Mouse (Mus musculus) embryonic facial prominence, embryonic 11.5 days (tissue): Measurements from ENCODE around the gene Rnase12. TPM values are rescaled to one million over a fixed set of nuclear protein-coding genes. Genes with fewer than 3 reads are reported as not detected.

Source experiments
- ATAC-seq: fragments of 200-750 bp; cut with Nextera tagmentation; replicated peaks from 2 replicates; pipeline ENCODE4 v1.8.0; 2017; ENCODE audit warnings: low read depth; ENCODE audit not compliant: insufficient number of reproducible peaks, low FRiP score, low TSS enrichment
- DNase-seq: peaks from one replicate; pipeline ENCODE4 v3.0.0-alpha.2; 2015; ENCODE audit warnings: low spot score
- H3K27ac ChIP-seq: fragments of 300-500 bp; sonication (generic); replicated peaks from 2 replicates; pipeline ENCODE4 v1.5.1; 2014; ENCODE audit warnings: mild to moderate bottlenecking, low read depth, low read length, control low read depth
- H3K27me3 ChIP-seq: fragments of 300-500 bp; sonication (generic); 2 replicates; pipeline ENCODE4 v1.6.1; 2014; ENCODE audit warnings: mild to moderate bottlenecking, low read length, moderate library complexity, mixed read lengths; ENCODE audit not compliant: control insufficient read depth, insufficient read depth
- H3K36me3 ChIP-seq: fragments of 300-500 bp; sonication (generic); replicated peaks from 2 replicates; pipeline ENCODE4 v1.6.1; 2014; ENCODE audit warnings: low read depth, mild to moderate bottlenecking, low read length, moderate library complexity, mixed read lengths; ENCODE audit not compliant: control insufficient read depth, insufficient read depth
- H3K4me1 ChIP-seq: fragments of 300-500 bp; sonication (generic); 2 replicates; pipeline ENCODE4 v1.6.1; 2014; ENCODE audit warnings: low read length, mixed read lengths; ENCODE audit not compliant: control insufficient read depth, insufficient read depth
- H3K4me2 ChIP-seq: fragments of 300-500 bp; sonication (generic); 2 replicates; pipeline ENCODE4 v1.6.1; 2014; ENCODE audit warnings: low read depth, mild to moderate bottlenecking, control low read depth, low read length, moderate library complexity
- H3K4me3 ChIP-seq: fragments of 300-500 bp; sonication (generic); 2 replicates; pipeline ENCODE4 v1.5.1; 2014; ENCODE audit warnings: low read depth, low read length, control low read depth
- H3K9ac ChIP-seq: fragments of 300-500 bp; sonication (generic); replicated peaks from 2 replicates; pipeline ENCODE4 v1.6.1; 2014; ENCODE audit warnings: mild to moderate bottlenecking, control low read depth, low read length
- H3K9me3 ChIP-seq: fragments of 300-500 bp; sonication (generic); replicated peaks from 2 replicates; pipeline ENCODE4 v1.6.1; 2016; ENCODE audit warnings: mild to moderate bottlenecking, low read length, inconsistent platforms, mixed read lengths; ENCODE audit not compliant: control insufficient read depth
- WGBS: fragments of 180-500 bp; shearing (Covaris S2); extraction: QIAGEN DNeasy Blood & Tissue Kit; methylation state at CpG from one replicate; pipeline ENCODE4 v1.1.7; 2014; 5-methylcytosine and 5-hydroxymethylcytosine counted together
- polyA plus RNA-seq: library from polyadenylated mRNA; unstranded; fragments of >200 nt; fragmentation: Nextera tagmentation; extraction: Ambion mirVana; gene quantifications from 2 replicates; pipeline ENCODE4 v1.2.1, GENCODE M21; 2014

The Rnase12 gene
- polyA plus RNA-seq, 1 experiment from 2014 or later = not detected

DNA sequence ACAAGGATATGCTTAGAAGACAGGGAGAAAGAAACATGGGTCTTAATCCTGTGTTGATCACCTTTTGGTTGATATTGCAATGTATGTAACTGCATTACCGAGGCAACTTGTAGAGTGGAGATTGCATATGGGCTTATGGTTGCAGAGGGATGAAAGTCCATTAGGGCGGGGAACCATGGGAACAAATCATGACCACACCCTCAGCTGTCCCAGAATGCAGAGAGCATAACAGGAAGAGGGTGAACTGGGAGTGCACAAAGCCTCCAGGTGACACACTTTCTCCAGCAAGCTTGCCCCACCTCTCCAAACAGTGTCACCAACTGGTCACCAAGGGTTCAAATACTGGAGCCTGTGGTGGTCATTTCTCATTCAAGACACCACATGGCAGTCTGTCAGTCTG, 23.6 kb upstream of the Rnase12 start:
- ATAC-seq = no peak
- H3K4me2 ChIP-seq = no peak overlapping the region
- 89% methylated on average over 2 of the region's 2 CpGs for WGBS

DNA sequence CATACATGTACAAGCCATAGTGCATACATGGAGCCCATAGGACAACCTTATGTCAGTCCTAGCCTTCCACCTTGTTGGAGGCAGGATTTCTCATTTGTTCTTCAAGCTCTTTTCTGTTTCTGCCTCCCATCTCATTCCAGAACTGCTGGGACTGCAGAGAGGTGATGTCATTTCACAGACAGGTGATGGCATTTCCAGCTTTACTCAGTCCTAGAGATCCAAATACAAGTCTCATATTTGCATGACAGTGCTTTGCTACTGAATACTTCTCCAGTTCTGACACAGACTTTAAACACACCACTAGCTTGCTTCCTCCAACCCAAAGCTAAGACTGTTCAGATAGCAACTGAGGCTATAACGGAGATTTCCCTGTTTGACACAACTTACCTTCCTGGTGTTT, 21.7 kb upstream of the Rnase12 start:
- ATAC-seq = no peak
- Histone ChIP-seq H3K36me3 (no peaks in the 10 kb centered on the region), H3K9me3 (no peaks in the 10 kb centered on the region), H3K9ac (no peak overlapping the region), H3K27ac (no peak overlapping the region), H3K4me2 (no peak overlapping the region), H3K27me3 (no peaks in the 10 kb centered on the region; the same call in 1 of the 2 replicates), H3K4me3 (no peak overlapping the region), H3K4me1 (peaks cover 2% of the 10 kb centered on the region; the same call in 1 of the 2 replicates)
- DNase-seq = no peak
- WGBS = 76% methylated on average over 1 of the region's 1 CpGs

More for the DNA sequence above, 23.6 kb upstream of the Rnase12 start:
- Histone ChIP-seq H3K9me3 (no peaks in the 10 kb centered on the region), H3K4me1 (peaks cover 2% of the 10 kb centered on the region; the same call in 1 of the 2 replicates), H3K4me3 (no peak overlapping the region), H3K27me3 (no peaks in the 10 kb centered on the region), H3K9ac (no peak overlapping the region), H3K36me3 (no peaks in the 10 kb centered on the region), H3K27ac (no peak overlapping the region)
- no peak for DNase-seq

DNA sequence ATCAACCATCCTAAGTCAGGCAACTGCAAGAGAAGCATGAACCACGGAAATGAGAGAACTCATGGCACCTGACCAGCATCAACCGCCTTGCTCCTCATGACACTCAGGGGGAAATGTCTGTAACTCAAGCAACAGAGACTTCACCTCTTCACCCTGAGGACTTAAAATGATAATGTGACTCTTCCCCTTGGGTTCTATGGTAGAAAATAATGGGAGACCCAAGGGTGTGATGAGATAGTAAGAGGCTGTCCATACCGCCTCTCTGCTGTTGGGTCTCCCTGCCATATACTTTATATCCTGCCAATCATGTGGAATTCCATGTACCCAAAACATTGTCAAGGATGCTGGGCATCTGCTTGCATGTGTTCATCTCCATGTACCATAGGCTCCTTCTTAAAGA, 16.9 kb upstream of the Rnase12 start, which contains the start of gene Olfr750:
Olfr750 (minus strand) TSS at position 101 of the 400 bp plus-strand sequence.
- H3K9ac ChIP-seq = no peak within 1 kb of the TSS
- no peak for ATAC-seq
- 85% methylated on average over 3 of the region's 3 CpGs for WGBS
- H3K36me3 ChIP-seq = no peaks in the 10 kb centered on the region
- no peaks in the 10 kb centered on the region; the same call in 1 of the 2 replicates for H3K27me3 ChIP-seq
- H3K9me3 ChIP-seq = no peaks in the 10 kb centered on the region
- no peak within 1 kb of the TSS for H3K4me3 ChIP-seq
- no peak within 1 kb of the TSS for H3K4me2 ChIP-seq
- H3K27ac ChIP-seq = no peak within 1 kb of the TSS
- no peaks in the 10 kb centered on the region for H3K4me1 ChIP-seq
- DNase-seq = no peak

DNA sequence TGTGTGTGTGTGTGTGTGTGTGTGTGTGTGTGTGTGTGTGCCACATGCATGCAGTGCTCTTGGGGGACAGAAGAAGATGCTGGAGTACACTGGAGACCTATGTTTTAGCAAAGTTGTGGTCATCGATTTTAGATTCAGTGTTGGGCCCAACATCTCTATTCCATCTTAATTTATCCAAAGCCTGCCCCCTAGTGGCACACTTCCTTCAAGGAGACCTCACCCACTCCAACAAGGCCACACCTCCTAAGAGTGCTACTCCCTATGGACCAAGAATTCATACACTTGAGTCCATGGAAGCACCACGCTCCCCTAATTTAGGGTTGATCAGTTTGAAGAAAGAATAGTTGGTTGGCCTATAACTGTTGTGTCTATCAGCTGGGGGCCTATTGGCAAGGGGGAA, 12.2 kb upstream of the Rnase12 start:
- no peaks in the 10 kb centered on the region; the same call in 1 of the 2 replicates for H3K27me3 ChIP-seq
- no peak overlapping the region for H3K4me3 ChIP-seq
- DNase-seq = peak; percentile 36

DNA sequence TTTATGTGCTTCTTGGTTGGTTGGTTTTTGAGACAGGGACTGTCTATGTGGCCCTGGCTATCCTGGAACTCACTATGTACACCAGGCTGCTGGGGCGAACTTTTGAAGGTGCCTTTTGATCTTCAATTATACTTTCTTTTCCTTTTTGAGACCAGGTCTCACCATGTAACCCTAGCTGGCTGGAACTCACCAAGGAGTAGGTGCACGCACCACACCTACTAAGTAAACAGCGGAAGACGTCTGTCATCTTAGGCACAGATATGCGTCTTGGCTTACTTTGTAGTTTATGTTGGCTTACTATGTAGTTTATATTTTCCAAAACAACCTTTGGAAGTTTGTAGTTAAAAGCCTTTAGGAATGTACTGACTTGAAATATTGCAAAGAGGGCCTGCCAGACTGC, 11.5 kb upstream of the Rnase12 start:
- no peak for ATAC-seq

More for the DNA sequence above, 12.2 kb upstream of the Rnase12 start:
- 95% methylated on average over 2 of the region's 2 CpGs for WGBS
- H3K27ac ChIP-seq = no peak overlapping the region
- ATAC-seq = no peak
- no peaks in the 10 kb centered on the region for H3K4me1 ChIP-seq
- no peaks in the 10 kb centered on the region for H3K9me3 ChIP-seq
- H3K9ac ChIP-seq = no peak overlapping the region
- H3K4me2 ChIP-seq = no peak overlapping the region
- H3K36me3 ChIP-seq = no peaks in the 10 kb centered on the region

DNA sequence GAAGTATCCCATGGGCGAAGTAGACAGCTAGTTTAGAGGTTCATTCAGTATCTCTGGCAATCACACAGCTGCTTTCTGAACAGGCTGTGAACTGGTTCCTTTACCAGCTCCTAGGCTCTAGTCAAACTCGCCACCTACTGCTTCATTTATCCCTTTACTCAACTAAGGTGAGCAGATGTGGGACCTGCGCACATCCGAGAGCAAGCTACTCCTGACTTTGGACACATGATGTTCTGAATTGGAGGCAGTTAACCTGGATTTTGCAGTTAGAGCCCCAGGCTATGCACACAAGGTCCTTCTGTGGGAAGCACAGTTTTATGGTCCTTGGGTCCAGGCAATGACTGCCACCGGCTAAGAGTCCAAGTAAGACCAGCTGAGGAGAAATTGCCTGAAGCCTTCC, 3.3 kb upstream of the Rnase12 start:
- Histone ChIP-seq H3K4me1 (no peaks in the 10 kb centered on the region), H3K36me3 (no peaks in the 10 kb centered on the region), H3K4me2 (no peak overlapping the region), H3K4me3 (no peak overlapping the region), H3K9ac (no peak overlapping the region), H3K27me3 (no peaks in the 10 kb centered on the region), H3K27ac (no peak overlapping the region), H3K9me3 (no peaks in the 10 kb centered on the region)
- DNase-seq (no peak), ATAC-seq (no peak)
- WGBS = 80% methylated on average over 5 of the region's 5 CpGs

More for the DNA sequence above, 11.5 kb upstream of the Rnase12 start:
- H3K4me3 ChIP-seq = no peak overlapping the region
- H3K36me3 ChIP-seq = no peaks in the 10 kb centered on the region
- 89% methylated on average over 5 of the region's 5 CpGs for WGBS
- H3K27ac ChIP-seq = no peak overlapping the region
- no peak overlapping the region for H3K4me2 ChIP-seq
- no peaks in the 10 kb centered on the region for H3K27me3 ChIP-seq
- no peak for DNase-seq
- no peaks in the 10 kb centered on the region for H3K9me3 ChIP-seq
- H3K9ac ChIP-seq = no peak overlapping the region
- H3K4me1 ChIP-seq = no peaks in the 10 kb centered on the region

DNA sequence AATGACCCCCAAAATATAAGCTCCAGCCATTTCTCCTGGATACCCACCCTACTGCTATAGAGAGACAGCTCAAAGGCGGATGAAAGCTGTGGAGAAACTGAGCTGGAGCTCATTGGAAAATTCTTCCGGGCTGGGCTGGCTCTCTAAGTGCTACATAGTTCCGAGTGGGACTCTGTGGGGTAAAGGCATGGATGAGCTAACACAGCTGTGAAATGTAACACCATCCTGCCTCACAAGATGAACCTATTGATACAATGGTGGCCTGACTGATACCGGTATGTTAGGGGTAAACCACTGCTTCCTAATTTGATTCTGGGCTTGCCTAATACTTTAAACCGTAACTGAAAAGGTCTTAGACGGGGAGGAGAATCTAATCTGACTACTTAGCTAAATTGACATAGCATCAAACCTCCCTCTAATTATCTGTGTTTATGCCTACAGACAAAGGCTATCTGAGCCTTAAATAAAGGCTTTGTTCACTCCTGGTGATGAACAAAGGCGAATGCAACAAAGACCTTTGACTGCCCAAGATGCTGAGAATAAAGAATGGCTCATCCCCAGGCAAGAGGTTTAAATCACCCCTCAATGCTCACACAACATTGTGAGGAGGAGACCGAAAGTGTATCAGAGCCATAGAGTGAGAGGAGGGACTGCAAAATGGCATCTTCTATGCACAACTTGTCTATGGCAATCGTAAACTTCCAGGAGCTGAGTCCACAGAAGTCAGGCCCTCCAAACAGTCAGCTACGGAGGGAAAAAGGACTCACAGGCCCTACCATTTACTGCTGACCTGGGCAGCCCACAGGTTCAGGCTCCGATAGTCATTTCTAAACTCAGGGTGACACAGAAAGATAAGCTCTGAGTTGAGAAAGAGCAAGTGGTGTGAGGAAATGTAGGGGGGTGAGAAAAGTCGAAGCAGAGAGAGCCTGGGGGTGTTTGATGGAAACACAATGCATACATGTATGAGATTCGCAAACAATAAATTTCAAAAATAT, 2.9 kb downstream of the Rnase12 start:
- DNase-seq = no peak
- Histone ChIP-seq H3K27ac (no peak overlapping the region), H3K4me1 (no peaks in the 10 kb centered on the region), H3K27me3 (no peaks in the 10 kb centered on the region), H3K36me3 (no peaks in the 10 kb centered on the region), H3K4me2 (no peak overlapping the region), H3K9me3 (no peaks in the 10 kb centered on the region), H3K4me3 (no peak overlapping the region), H3K9ac (no peak overlapping the region)
- WGBS = 40% methylated on average over 13 of the region's 13 CpGs
- ATAC-seq = no peak

DNA sequence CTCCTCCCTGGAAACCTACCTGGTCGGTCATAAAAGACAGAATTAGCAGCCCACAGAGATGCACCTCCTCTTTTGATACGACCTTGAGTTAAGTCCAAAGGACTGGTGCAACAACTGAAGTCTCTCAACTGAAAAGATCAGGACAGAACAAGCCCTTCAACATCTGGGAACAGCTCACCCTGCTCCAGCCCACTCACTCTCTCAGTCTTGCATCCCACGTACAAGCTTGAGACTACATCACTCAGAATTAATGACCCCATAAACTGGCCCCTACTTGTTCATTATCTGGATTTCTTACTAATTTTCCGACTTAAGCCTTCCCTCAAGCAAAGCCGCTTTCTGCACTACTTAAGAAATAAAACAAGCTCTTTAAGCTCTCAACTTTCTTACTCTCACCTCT, 4.3 kb downstream of the Rnase12 start:
- no peak overlapping the region for H3K9ac ChIP-seq
- no peak for ATAC-seq
- DNase-seq = no peak
- WGBS = 60% methylated on average over 5 of the region's 5 CpGs
- no peak overlapping the region for H3K4me2 ChIP-seq
- no peaks in the 10 kb centered on the region for H3K27me3 ChIP-seq
- H3K9me3 ChIP-seq = no peaks in the 10 kb centered on the region
- no peaks in the 10 kb centered on the region for H3K36me3 ChIP-seq
- H3K4me1 ChIP-seq = no peaks in the 10 kb centered on the region
- no peak overlapping the region for H3K4me3 ChIP-seq
- no peak overlapping the region for H3K27ac ChIP-seq
